Mouse (Mus musculus): ENCODE data around the gene Gfod1.

The Gfod1 gene

GRCm38 (mm10) chr13:43265116-43265515 is 38.9 kb downstream of the Gfod1 start:
- CTCF ChIA-PET, result no interaction called here

- CTCF ChIA-PET, result interaction anchor here (0.7 kb wide), 1 partner anchor 59 kb away, joined by 3 read pairs; no protein-coding TSS in a partner anchor
Measured at GRCm38 (mm10) chr13:43263646-43264045, 40.3 kb downstream of the Gfod1 start.

- CTCF ChIA-PET, result no interaction called here
Measured at GRCm38 (mm10) chr13:43262114-43262739, 41.7 kb downstream of the Gfod1 start.

- CTCF ChIA-PET, result no interaction called here
Measured at GRCm38 (mm10) chr13:43261287-43261686, 42.7 kb downstream of the Gfod1 start.

- CTCF ChIA-PET, result interaction anchor here (1.5 kb wide), 1 partner anchor 11 kb away, joined by 3 read pairs; no protein-coding TSS in a partner anchor
Measured at GRCm38 (mm10) chr13:43260731-43261130, 43.2 kb downstream of the Gfod1 start.

GRCm38 (mm10) chr13:43256447-43256846 is 47.5 kb downstream of the Gfod1 start:
- CTCF ChIA-PET, result no interaction called here

- CTCF ChIA-PET, result no interaction called here
Measured at GRCm38 (mm10) chr13:43253526-43253925, 50.4 kb downstream of the Gfod1 start.

- CTCF ChIA-PET, result no interaction called here
Measured at GRCm38 (mm10) chr13:43252105-43252790, 51.7 kb downstream of the Gfod1 start.

- CTCF ChIA-PET, result no interaction called here
Measured at GRCm38 (mm10) chr13:43251391-43251790, 52.6 kb downstream of the Gfod1 start.

GRCm38 (mm10) chr13:43250653-43251052 is 53.3 kb downstream of the Gfod1 start:
- CTCF ChIA-PET, result no interaction called here

GRCm38 (mm10) chr13:43250106-43250505 is 53.9 kb downstream of the Gfod1 start:
- CTCF ChIA-PET, result no interaction called here

- CTCF ChIA-PET, result no interaction called here
Measured at GRCm38 (mm10) chr13:43248381-43248780, 55.6 kb downstream of the Gfod1 start.

GRCm38 (mm10) chr13:43246876-43247275 is 57.1 kb downstream of the Gfod1 start:
- CTCF ChIA-PET, result no interaction called here

- CTCF ChIA-PET, result interaction anchor here (0.7 kb wide), 1 partner anchor 64 kb away, joined by 14 read pairs; no protein-coding TSS in a partner anchor
Measured at GRCm38 (mm10) chr13:43243793-43244192, 60.2 kb downstream of the Gfod1 start.

GRCm38 (mm10) chr13:43243240-43243639 is 60.7 kb downstream of the Gfod1 start:
- CTCF ChIA-PET, result no interaction called here

- CTCF ChIA-PET, result interaction anchor here (0.6 kb wide), 1 partner anchor 1344 kb away, joined by 10 read pairs; no protein-coding TSS in a partner anchor
Measured at GRCm38 (mm10) chr13:43241750-43242149, 62.2 kb downstream of the Gfod1 start.

GRCm38 (mm10) chr13:43241069-43241468 is 62.9 kb downstream of the Gfod1 start:
- CTCF ChIA-PET, result no interaction called here

GRCm38 (mm10) chr13:43239790-43240216 is 64.2 kb downstream of the Gfod1 start:
- CTCF ChIA-PET, result no interaction called here

- CTCF ChIA-PET, result interaction anchor here (0.7 kb wide), 1 partner anchor 61 kb away, joined by 3 read pairs; no protein-coding TSS in a partner anchor
Measured at GRCm38 (mm10) chr13:43236630-43237029, 67.3 kb downstream of the Gfod1 start.

GRCm38 (mm10) chr13:43235982-43236381 is 68.0 kb downstream of the Gfod1 start:
- CTCF ChIA-PET, result no interaction called here

GRCm38 (mm10) chr13:43235586-43235910 is 68.4 kb downstream of the Gfod1 start:
- CTCF ChIA-PET, result no interaction called here

- CTCF ChIA-PET, result no interaction called here
Measured at GRCm38 (mm10) chr13:43234869-43235585, 68.9 kb downstream of the Gfod1 start.

GRCm38 (mm10) chr13:43233331-43233730 is 70.6 kb downstream of the Gfod1 start:
- CTCF ChIA-PET, result no interaction called here

Measured in spleen, embryonic (tissue).